Mouse (Mus musculus) heart, embryonic 16.5 days (tissue): ENCODE data around the gene Fcrlb. TPM values are rescaled to one million over a fixed set of nuclear protein-coding genes. Genes with fewer than 3 reads are reported as not detected.

Experiments
- ATAC-seq: fragments of 200-750 bp; cut with Nextera tagmentation; replicated peaks from 2 replicates; pipeline ENCODE4 v1.8.0; 2017; ENCODE audit warnings: moderate number of reproducible peaks; ENCODE audit not compliant: insufficient read depth, low FRiP score; ENCODE audit errors: extremely low read depth
- H3K27ac ChIP-seq: fragments of 300-500 bp; sonication (generic); 2 replicates; pipeline ENCODE4 v1.5.1; 2014; ENCODE audit warnings: mild to moderate bottlenecking, low read length, control low read depth, moderate library complexity
- H3K27me3 ChIP-seq: fragments of 300-500 bp; sonication (generic); 2 replicates; pipeline ENCODE4 v1.6.1; 2014; ENCODE audit warnings: low read length, mixed read lengths; ENCODE audit not compliant: control insufficient read depth, insufficient read depth
- H3K36me3 ChIP-seq: fragments of 300-500 bp; sonication (generic); 2 replicates; pipeline ENCODE4 v1.6.1; 2014; ENCODE audit not compliant: control insufficient read depth, insufficient read depth
- H3K4me1 ChIP-seq: fragments of 300-500 bp; sonication (generic); 2 replicates; pipeline ENCODE4 v1.6.1; 2014; ENCODE audit warnings: low read length, mixed read lengths; ENCODE audit not compliant: control insufficient read depth, insufficient read depth
- H3K4me2 ChIP-seq: fragments of 300-500 bp; sonication (generic); 2 replicates; pipeline ENCODE4 v1.6.1; 2014; ENCODE audit warnings: low read depth, mild to moderate bottlenecking, control low read depth, low read length
- H3K4me3 ChIP-seq: fragments of 300-500 bp; sonication (generic); 2 replicates; pipeline ENCODE4 v1.5.1; 2014; ENCODE audit warnings: mild to moderate bottlenecking, control low read depth, low read length
- H3K9ac ChIP-seq: fragments of 300-500 bp; sonication (generic); 2 replicates; pipeline ENCODE4 v1.6.1; 2014; ENCODE audit warnings: low read length, control low read depth
- H3K9me3 ChIP-seq: fragments of 300-500 bp; sonication (generic); replicated peaks from 2 replicates; pipeline ENCODE4 v1.6.1; 2016; ENCODE audit warnings: low read length; ENCODE audit not compliant: control insufficient read depth
- WGBS: fragments of 180-500 bp; shearing (Covaris S2); extraction: QIAGEN DNeasy Blood & Tissue Kit; methylation state at CpG from one replicate; pipeline ENCODE4 v1.1.7; 2014; 5-methylcytosine and 5-hydroxymethylcytosine counted together
- polyA plus RNA-seq: library from polyadenylated mRNA; unstranded; fragments of >200 nt; fragmentation: Nextera tagmentation; extraction: Ambion mirVana; gene quantifications from 2 replicates; pipeline ENCODE4 v1.2.1, GENCODE M21; 2015

Fcrlb gene
- polyA plus RNA-seq, 1 experiment from 2014 or later: 0.11 TPM

DNA sequence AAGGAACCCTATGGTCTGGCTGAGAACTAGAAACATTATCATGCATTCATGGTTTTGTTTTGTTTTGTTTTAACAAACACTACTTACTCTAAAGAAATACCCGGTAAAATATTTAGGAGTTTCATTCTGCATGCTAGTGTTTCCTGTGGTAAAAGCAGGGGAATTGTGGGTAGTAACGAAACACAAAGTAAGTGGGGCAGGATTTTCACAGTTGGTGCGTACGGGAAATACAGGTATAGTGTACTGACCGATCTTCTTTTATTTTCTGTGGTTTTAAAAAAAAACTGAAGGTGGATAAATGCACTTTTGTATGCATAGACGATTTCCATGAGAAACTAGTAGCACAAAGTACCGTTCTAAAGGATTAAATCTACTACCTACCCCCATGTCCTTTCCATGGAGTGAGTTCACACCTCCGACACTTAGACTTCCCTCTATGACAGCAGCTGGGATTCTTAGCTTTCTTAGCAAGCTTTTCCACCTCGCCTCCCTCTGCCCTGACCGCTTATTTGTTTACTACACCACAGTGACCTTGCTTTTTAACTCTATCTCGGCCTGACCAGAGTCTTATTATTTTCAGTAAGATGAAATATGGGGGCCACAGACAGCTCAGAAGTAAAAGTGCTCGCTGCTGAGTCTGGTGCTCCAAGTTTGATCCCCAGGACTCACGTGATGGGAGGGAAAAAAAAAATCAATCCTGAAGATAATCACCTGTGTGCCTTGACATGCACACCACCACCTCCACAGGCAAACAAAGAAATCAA, 50.9 kb downstream of the Fcrlb start:
- H3K9ac ChIP-seq: no peak overlapping the region
- peaks cover 19% of the 10 kb centered on the region for H3K4me1 ChIP-seq
- no peaks in the 10 kb centered on the region for H3K36me3 ChIP-seq
- no peaks in the 10 kb centered on the region for H3K9me3 ChIP-seq
- WGBS: 70% methylated on average over 13 of the region's 13 CpGs
- H3K4me2 ChIP-seq: no peak overlapping the region
- H3K27me3 ChIP-seq: no peaks in the 10 kb centered on the region
- no peak overlapping the region for H3K27ac ChIP-seq
- ATAC-seq: no peak
- no peak overlapping the region for H3K4me3 ChIP-seq

DNA sequence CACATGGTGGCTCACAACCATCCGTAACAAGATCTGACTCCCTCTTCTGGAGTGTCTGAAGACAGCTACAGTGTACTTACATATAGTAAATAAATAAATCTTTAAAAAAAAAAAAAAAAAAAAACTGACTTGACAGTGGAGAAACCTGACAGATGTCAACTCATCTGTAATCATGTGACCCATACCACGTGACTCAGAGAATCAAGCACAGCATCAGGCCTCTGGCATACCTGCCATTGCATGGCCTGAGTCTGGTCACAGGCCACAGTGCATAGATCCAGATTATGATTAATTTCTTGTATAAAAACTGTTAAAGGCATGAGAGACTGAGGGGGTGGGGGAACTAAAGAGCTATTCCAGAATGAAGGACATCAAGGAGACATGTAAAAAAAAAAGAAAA, 53.9 kb downstream of the Fcrlb start:
- no peak overlapping the region for H3K9ac ChIP-seq
- no peak overlapping the region for H3K4me2 ChIP-seq
- ATAC-seq: no peak
- no peak overlapping the region for H3K4me3 ChIP-seq
- H3K4me1 ChIP-seq: peaks cover 6% of the 10 kb centered on the region
- H3K27me3 ChIP-seq: no peaks in the 10 kb centered on the region
- H3K27ac ChIP-seq: no peak overlapping the region
- H3K36me3 ChIP-seq: no peaks in the 10 kb centered on the region
- 80% methylated on average over 2 of the region's 2 CpGs for WGBS
- no peaks in the 10 kb centered on the region for H3K9me3 ChIP-seq

- no peak overlapping the region for H3K4me3 ChIP-seq
- H3K36me3 ChIP-seq: no peaks in the 10 kb centered on the region; the same call in 1 of the 2 replicates
- no peak overlapping the region for H3K9ac ChIP-seq
- no peaks in the 10 kb centered on the region for H3K9me3 ChIP-seq
- H3K27ac ChIP-seq: no peak overlapping the region
- H3K4me2 ChIP-seq: no peak overlapping the region
- no peaks in the 10 kb centered on the region for H3K27me3 ChIP-seq
- ATAC-seq: no peak
- 80% methylated on average over 2 of the region's 2 CpGs for WGBS
- H3K4me1 ChIP-seq: peaks cover 4% of the 10 kb centered on the region
Observed at GRCm38 (mm10) chr1:170857369-170857768, 55.4 kb downstream of the Fcrlb start.

Other genes with a start within 250 kb of the Fcrlb start
- gene Atf6, start 45.2 kb downstream of the Fcrlb start, polyA plus RNA-seq: 10.1 and 11.2 TPM in 2 replicates
- gene Gm26620, start 27.9 kb downstream of the Fcrlb start, polyA plus RNA-seq: 0.53 and 0.71 TPM in 2 replicates
- gene Dusp12, start 27.4 kb downstream of the Fcrlb start, polyA plus RNA-seq: 20.7 and 22.1 TPM in 2 replicates
- gene Fcrla, start 14.6 kb upstream of the Fcrlb start, polyA plus RNA-seq: 0.20 TPM in 1 of 2 replicates, not detected in the other
- 2.5 and 3.0 TPM in 2 replicates for gene Fcgr2b, start 63.6 kb upstream of the Fcrlb start, polyA plus RNA-seq
- 1.1 and 1.3 TPM in 2 replicates for gene Fcgr4, start 106.0 kb upstream of the Fcrlb start, polyA plus RNA-seq
- 10.2 and 10.7 TPM in 2 replicates for gene Fcgr3, start 152.0 kb upstream of the Fcrlb start, polyA plus RNA-seq
- gene Cfap126, start 201.0 kb upstream of the Fcrlb start, polyA plus RNA-seq: 2.9 and 3.5 TPM in 2 replicates
- 622 and 629 TPM in 2 replicates for gene Sdhc, start 237.7 kb upstream of the Fcrlb start, polyA plus RNA-seq
- 0.44 and 1.1 TPM in 2 replicates for gene Mpz, start 237.8 kb upstream of the Fcrlb start, polyA plus RNA-seq